Comparison of ENCODE assay signal across 12 mouse cellular contexts in genomic region chr1:178489127-178489526, GRCm38 (mm10). TPM values are rescaled to one million over a fixed set of nuclear protein-coding genes. Genes with fewer than 3 reads are reported as not detected.
DNase-seq lines count a peak whose midpoint lies in the region; ATAC-seq and TF ChIP-seq lines count a peak whose summit lies in the region.
"Had no signal": no experiment of that assay in that cellular context is flagged by ENCODE, and none has a peak within 500 bp of the region (broad histone marks: within the 10 kb centered on the region; RNA-seq: fewer than 3 reads in every experiment).

No protein-coding gene starts in this region.

- no peak overlapping the region for H3K4me3 ChIP-seq in forebrain, embryonic 13.5 days
- no peak overlapping the region for H3K4me3 ChIP-seq in forebrain, embryonic 12.5 days (replicated peaks)
- H3K4me3 ChIP-seq in lung, postnatal 0 days (ENCODE audit: low read depth, low read length) = no peak overlapping the region
- no peak overlapping the region for H3K4me3 ChIP-seq in embryonic facial prominence, embryonic 12.5 days
- H3K4me3 ChIP-seq: left cerebral cortex, adult 2 months; liver, embryonic 12.5 days had no signal

- no peak for TF ChIP-seq CTCF in lung, postnatal 0 days (IDR thresholded peaks at IDR 0.05)

- 41% methylated on average over 3 of the region's 3 CpGs for WGBS in forebrain, embryonic 13.5 days
- WGBS in forebrain, embryonic 12.5 days = 38% methylated on average over 3 of the region's 3 CpGs
- WGBS in lung, postnatal 0 days = 29% methylated on average over 3 of the region's 3 CpGs
- 18% methylated on average over 3 of the region's 3 CpGs for WGBS in embryonic facial prominence, embryonic 12.5 days

- no peaks in the 10 kb centered on the region for H3K36me3 ChIP-seq in forebrain, embryonic 13.5 days (ENCODE audit: poor library complexity, severe bottlenecking)
- no peaks in the 10 kb centered on the region for H3K36me3 ChIP-seq in forebrain, embryonic 12.5 days (replicated peaks)
- no peaks in the 10 kb centered on the region for H3K36me3 ChIP-seq in lung, postnatal 0 days (ENCODE audit: insufficient read depth, low read length)
- no peaks in the 10 kb centered on the region for H3K36me3 ChIP-seq in embryonic facial prominence, embryonic 12.5 days
- H3K36me3 ChIP-seq: liver, embryonic 12.5 days had no signal

- no peak overlapping the region for H3K9ac ChIP-seq in forebrain, embryonic 13.5 days
- no peak overlapping the region for H3K9ac ChIP-seq in forebrain, embryonic 12.5 days
- H3K9ac ChIP-seq in lung, postnatal 0 days (replicated peaks; ENCODE audit: low read depth) = no peak overlapping the region
- H3K9ac ChIP-seq in embryonic facial prominence, embryonic 12.5 days = no peak overlapping the region
- H3K9ac ChIP-seq: liver, embryonic 12.5 days had no signal

- H3K27me3 ChIP-seq in forebrain, embryonic 13.5 days = no peaks in the 10 kb centered on the region
- no peaks in the 10 kb centered on the region for H3K27me3 ChIP-seq in forebrain, embryonic 12.5 days
- no peaks in the 10 kb centered on the region for H3K27me3 ChIP-seq in lung, postnatal 0 days (replicated peaks; ENCODE audit: insufficient read depth, low read length)
- no peaks in the 10 kb centered on the region for H3K27me3 ChIP-seq in embryonic facial prominence, embryonic 12.5 days
- H3K27me3 ChIP-seq: liver, embryonic 12.5 days had no signal

- TF ChIP-seq EP300 in lung, postnatal 0 days (IDR thresholded peaks at IDR 0.05) = no peak

- no peak overlapping the region for H3K27ac ChIP-seq in forebrain, embryonic 13.5 days
- H3K27ac ChIP-seq in forebrain, embryonic 12.5 days = no peak overlapping the region
- no peak overlapping the region for H3K27ac ChIP-seq in lung, postnatal 0 days (ENCODE audit: low read length)
- peak overlapping the region; percentile 42; the same call in 1 of the 2 replicates for H3K27ac ChIP-seq in embryonic facial prominence, embryonic 12.5 days
- H3K27ac ChIP-seq: left cerebral cortex, adult 2 months; liver, embryonic 12.5 days; macrophage had no signal

- no peaks in the 10 kb centered on the region for H3K9me3 ChIP-seq in forebrain, embryonic 13.5 days (replicated peaks)
- H3K9me3 ChIP-seq in forebrain, embryonic 12.5 days = no peaks in the 10 kb centered on the region
- H3K9me3 ChIP-seq in lung, postnatal 0 days (ENCODE audit: low read length) = no peaks in the 10 kb centered on the region
- H3K9me3 ChIP-seq in embryonic facial prominence, embryonic 12.5 days = no peaks in the 10 kb centered on the region
- H3K9me3 ChIP-seq: liver, embryonic 12.5 days had no signal

- H3K4me2 ChIP-seq in forebrain, embryonic 13.5 days = no peak overlapping the region
- H3K4me2 ChIP-seq in forebrain, embryonic 12.5 days = no peak overlapping the region
- H3K4me2 ChIP-seq in lung, postnatal 0 days (replicated peaks; ENCODE audit: low read depth, low read length) = no peak overlapping the region
- no peak overlapping the region for H3K4me2 ChIP-seq in embryonic facial prominence, embryonic 12.5 days (replicated peaks)
- H3K4me2 ChIP-seq: liver, embryonic 12.5 days had no signal

- peaks cover 6% of the 10 kb centered on the region; the same call in 1 of the 2 replicates for H3K4me1 ChIP-seq in forebrain, embryonic 13.5 days
- peaks cover 7% of the 10 kb centered on the region for H3K4me1 ChIP-seq in forebrain, embryonic 12.5 days
- no peaks in the 10 kb centered on the region for H3K4me1 ChIP-seq in lung, postnatal 0 days (ENCODE audit: insufficient read depth, low read depth, low read length)
- no peaks in the 10 kb centered on the region for H3K4me1 ChIP-seq in embryonic facial prominence, embryonic 12.5 days
- H3K4me1 ChIP-seq: liver, embryonic 12.5 days had no signal

- peak; percentile 19 for DNase-seq in lung, postnatal 0 days (ENCODE audit: low spot score)
- DNase-seq in lung, postnatal 4 days = no peak
- DNase-seq in retina, postnatal 1 day = peak; percentile 35
- DNase-seq in thymus, postnatal 14 days = no peak
- no peak for DNase-seq in thymus, postnatal 10 days (ENCODE audit: low spot score in 2 of 2)
- DNase-seq: kidney, adult 9 months had no signal

- peak; percentile 24; the same call in 1 of the 2 replicates for ATAC-seq in forebrain, embryonic 13.5 days
- ATAC-seq in forebrain, embryonic 12.5 days (ENCODE audit: low FRiP score) = no peak
- no peak for ATAC-seq in lung, postnatal 0 days
- no peak for ATAC-seq in embryonic facial prominence, embryonic 12.5 days (ENCODE audit: insufficient number of reproducible peaks, insufficient read depth, low FRiP score, low TSS enrichment)
- ATAC-seq: liver, embryonic 12.5 days had no signal

RNA-seq across cellular contexts. Expression of gene Kif26b, which starts 39.8 kb away (rescaled TPM):
- polyA plus RNA-seq in forebrain, embryonic 13.5 days (2015; fragmentation: Nextera tagmentation; extraction: Ambion mirVana) = 2.7 and 2.9 TPM in 2 replicates
- 6.9 and 7.0 TPM in 2 replicates for polyA plus RNA-seq in forebrain, embryonic 12.5 days (2016; fragmentation: Nextera tagmentation; extraction: Ambion mirVana)
- 0.44 and 0.57 TPM in 2 replicates for polyA plus RNA-seq in lung, postnatal 0 days (2015; fragmentation: Nextera tagmentation; extraction: Ambion mirVana)
- 32.0 and 34.3 TPM in 2 replicates for polyA plus RNA-seq in embryonic facial prominence, embryonic 12.5 days (2016; fragmentation: Nextera tagmentation; extraction: Ambion mirVana)
- polyA plus RNA-seq: macrophage had no signal

Comparison
In these comparisons a context has a peak if more than half of its experiments do, and no peak if none do; other contexts are left out.
1. DNase-seq: peak in lung, postnatal 0 days (single experiment) and retina, postnatal 1 day (single experiment); none in lung, postnatal 4 days (0 of 2), thymus, postnatal 14 days (single experiment) and thymus, postnatal 10 days (0 of 2).